11 mouse cellular contexts compared by ENCODE assay signal in genomic region chr15:64018531-64019180, GRCm38 (mm10). TPM values are rescaled to one million over a fixed set of nuclear protein-coding genes. Genes with fewer than 3 reads are reported as not detected.
A peak's percentile ranks its signal among the peaks of the same experiment; 100 is the strongest.
DNase-seq lines count a peak whose midpoint lies in the region; ATAC-seq lines count a peak whose summit lies in the region.
"Had no signal": no experiment of that assay in that cellular context is flagged by ENCODE, and none has a peak within 500 bp of the region (broad histone marks: within the 10 kb centered on the region; RNA-seq: fewer than 3 reads in every experiment).

No protein-coding gene starts in this region.

- peaks cover 13% of the 10 kb centered on the region for H3K4me1 ChIP-seq in heart, embryonic 12.5 days (replicated peaks)
- no peaks in the 10 kb centered on the region for H3K4me1 ChIP-seq in hindbrain, embryonic 11.5 days (replicated peaks; ENCODE audit: control insufficient read depth, insufficient read depth, low read length)

- no peaks in the 10 kb centered on the region; the same call in 1 of the 2 replicates for H3K36me3 ChIP-seq in heart, embryonic 12.5 days
- H3K36me3 ChIP-seq in hindbrain, embryonic 11.5 days (ENCODE audit: control insufficient read depth, insufficient read depth, low read length), result no peaks in the 10 kb centered on the region
- H3K36me3 ChIP-seq: hindbrain, embryonic 13.5 days had no signal

- H3K9me3 ChIP-seq in heart, embryonic 12.5 days (replicated peaks), result no peaks in the 10 kb centered on the region
- H3K9me3 ChIP-seq in hindbrain, embryonic 11.5 days (ENCODE audit: control insufficient read depth, low read length), result no peaks in the 10 kb centered on the region
- H3K9me3 ChIP-seq: hindbrain, embryonic 13.5 days had no signal

- ATAC-seq in heart, embryonic 12.5 days (ENCODE audit: insufficient number of reproducible peaks, low FRiP score), result no peak
- ATAC-seq in hindbrain, embryonic 11.5 days (ENCODE audit: low FRiP score), result no peak

- no peak overlapping the region for H3K4me3 ChIP-seq in heart, embryonic 12.5 days
- H3K4me3 ChIP-seq in hindbrain, embryonic 11.5 days (ENCODE audit: low read depth, low read length), result no peak overlapping the region
- H3K4me3 ChIP-seq: hindbrain, embryonic 13.5 days had no signal

- H3K4me2 ChIP-seq in heart, embryonic 12.5 days, result no peak overlapping the region
- H3K4me2 ChIP-seq in hindbrain, embryonic 11.5 days (replicated peaks; ENCODE audit: low read depth, low read length), result no peak overlapping the region
- H3K4me2 ChIP-seq: hindbrain, embryonic 13.5 days had no signal

- 73% methylated on average over 14 of the region's 14 CpGs for WGBS in heart, embryonic 12.5 days
- WGBS in hindbrain, embryonic 11.5 days, result 92% methylated on average over 14 of the region's 14 CpGs

- no peak overlapping the region for H3K9ac ChIP-seq in heart, embryonic 12.5 days
- no peak overlapping the region for H3K9ac ChIP-seq in hindbrain, embryonic 11.5 days (ENCODE audit: low read depth, low read length)
- H3K9ac ChIP-seq: hindbrain, embryonic 13.5 days had no signal

- peak overlapping the region; percentile 52; the same call in 1 of the 2 replicates for H3K27ac ChIP-seq in heart, embryonic 12.5 days (ENCODE audit: poor library complexity, severe bottlenecking)
- no peak overlapping the region for H3K27ac ChIP-seq in hindbrain, embryonic 11.5 days (ENCODE audit: low read depth, low read length)
- H3K27ac ChIP-seq: hindbrain, embryonic 13.5 days had no signal

- DNase-seq in kidney, postnatal 10 days, result peak; percentile 31
- DNase-seq in kidney, adult 9 months, result no peak
- peak; percentile 14 for DNase-seq in right cerebral cortex, postnatal 14 days
- DNase-seq in right cerebral cortex, adult 2 months (ENCODE audit: low spot score in 2 of 2), result no peak
- no peak for DNase-seq in hindbrain, embryonic 11.5 days (ENCODE audit: low spot score)
- DNase-seq in embryo, embryonic 10.5 days (ENCODE audit: low spot score), result no peak
- DNase-seq in ovary, adult 18-20 months (ENCODE audit: low spot score), result no peak
- DNase-seq: adrenal gland, adult 2 months; cerebellum, adult 11-12 months had no signal

- H3K27me3 ChIP-seq in heart, embryonic 12.5 days (replicated peaks), result no peaks in the 10 kb centered on the region
- no peaks in the 10 kb centered on the region for H3K27me3 ChIP-seq in hindbrain, embryonic 11.5 days (ENCODE audit: control insufficient read depth, insufficient read depth, low read length)
- H3K27me3 ChIP-seq: hindbrain, embryonic 13.5 days had no signal

RNA-seq across cellular contexts. Expression of gene Fam49b, which starts 41.6 kb away (rescaled TPM):
- polyA plus RNA-seq in heart, embryonic 12.5 days (2016; fragmentation: Nextera tagmentation; extraction: Ambion mirVana), result 62.4 and 66.5 TPM in 2 replicates
- 112 and 119 TPM in 2 replicates for polyA plus RNA-seq in hindbrain, embryonic 11.5 days (2014; fragmentation: Nextera tagmentation; extraction: Ambion mirVana)

Comparison
In these comparisons a context has a peak if more than half of its experiments do, and no peak if none do; other contexts are left out.
1. DNase-seq: peak in kidney, postnatal 10 days (single experiment) and right cerebral cortex, postnatal 14 days (single experiment); none in kidney, adult 9 months (single experiment), right cerebral cortex, adult 2 months (0 of 2), hindbrain, embryonic 11.5 days (single experiment), embryo, embryonic 10.5 days (single experiment) and ovary, adult 18-20 months (single experiment).